Mouse (Mus musculus) liver, postnatal 0 days (tissue): ENCODE results near the gene Smad3.

Source experiments
- CTCF ChIP-seq: sonication (generic); IDR thresholded peaks from 2 replicates; pipeline ENCODE4 v1.5.1; 2016; ENCODE audit warnings: antibody characterized with exemption, low read depth
- EP300 ChIP-seq: IDR thresholded peaks from 2 replicates; pipeline ENCODE4 v1.6.1; 2016; ENCODE audit warnings: antibody characterized with exemption, low read depth, mild to moderate bottlenecking

- no peak for TF ChIP-seq EP300
- TF ChIP-seq CTCF = no peak
Observed at GRCm38 (mm10) chr9:63684277-63684676, 73.5 kb downstream of the Smad3 start.
